Mouse (Mus musculus) hindbrain, embryonic 13.5 days (tissue): ENCODE measurements around the gene Acss2. TPM values are rescaled to one million over a fixed set of nuclear protein-coding genes. Genes with fewer than 3 reads are reported as not detected.
"Not testable (repeated sequence)": the region's sequence is repeated elsewhere in the genome, so short reads cannot be mapped to it uniquely, and the experiment has no call there.

ENCODE experiments used
- ATAC-seq: fragments of 200-750 bp; cut with Nextera tagmentation; 2 replicates; pipeline ENCODE4 v1.8.0; 2017; ENCODE audit warnings: moderate TSS enrichment; ENCODE audit not compliant: low FRiP score
- H3K27ac ChIP-seq: fragments of 300-500 bp; sonication (generic); 2 replicates; pipeline ENCODE4 v1.5.1; 2015; ENCODE audit warnings: inconsistent platforms, mild to moderate bottlenecking, moderate library complexity
- H3K27me3 ChIP-seq: fragments of 300-500 bp; sonication (generic); 2 replicates; pipeline ENCODE4 v1.6.1; 2015; ENCODE audit warnings: mild to moderate bottlenecking, inconsistent platforms
- H3K36me3 ChIP-seq: fragments of 300-500 bp; sonication (generic); 2 replicates; pipeline ENCODE4 v1.6.1; 2015; ENCODE audit warnings: mild to moderate bottlenecking, inconsistent platforms
- H3K4me1 ChIP-seq: fragments of 300-500 bp; sonication (generic); replicated peaks from 2 replicates; pipeline ENCODE4 v1.6.1; 2015; ENCODE audit warnings: inconsistent platforms
- H3K4me2 ChIP-seq: fragments of 300-500 bp; sonication (generic); 2 replicates; pipeline ENCODE4 v1.6.1; 2015; ENCODE audit warnings: inconsistent platforms, mild to moderate bottlenecking, moderate library complexity
- H3K4me3 ChIP-seq: fragments of 300-500 bp; sonication (generic); 2 replicates; pipeline ENCODE4 v1.5.1; 2015; ENCODE audit warnings: mild to moderate bottlenecking, inconsistent platforms
- H3K9ac ChIP-seq: fragments of 300-500 bp; sonication (generic); 2 replicates; pipeline ENCODE4 v1.6.1; 2015; ENCODE audit warnings: mild to moderate bottlenecking, inconsistent platforms
- H3K9me3 ChIP-seq: fragments of 300-500 bp; sonication (generic); 2 replicates; pipeline ENCODE4 v1.6.1; 2016; ENCODE audit warnings: inconsistent platforms
- WGBS: fragments of 180-500 bp; shearing (Covaris S2); methylation state at CpG from one replicate; pipeline ENCODE4 v1.1.7; 2015; 5-methylcytosine and 5-hydroxymethylcytosine counted together
- polyA plus RNA-seq: library from polyadenylated mRNA; unstranded; fragments of >200 nt; fragmentation: Nextera tagmentation; extraction: Ambion mirVana; gene quantifications from 2 replicates; pipeline ENCODE4 v1.2.1, GENCODE M21; 2015

Acss2 gene
- polyA plus RNA-seq, 1 experiment from 2014 or later = 29.0 TPM

GRCm38 (mm10) chr2:155513543-155513942 is 4.2 kb upstream of the Acss2 start:
- WGBS = 64% methylated on average over 5 of the region's 5 CpGs
- H3K4me1 ChIP-seq = peaks cover 30% of the 10 kb centered on the region
- no peaks in the 10 kb centered on the region for H3K9me3 ChIP-seq
- H3K27me3 ChIP-seq = no peaks in the 10 kb centered on the region
- peak overlapping the region; percentile 72 for H3K4me3 ChIP-seq
- H3K4me2 ChIP-seq = peak overlapping the region; percentile 84
- peak overlapping the region; percentile 84 for H3K27ac ChIP-seq
- no peak for ATAC-seq
- H3K36me3 ChIP-seq = peaks cover 10% of the 10 kb centered on the region
- H3K9ac ChIP-seq = peak overlapping the region; percentile 96

GRCm38 (mm10) chr2:155514666-155515065 is 3.1 kb upstream of the Acss2 start:
- no peaks in the 10 kb centered on the region for H3K9me3 ChIP-seq
- WGBS = under 1% methylated on average over 22 of the region's 23 CpGs
- peaks cover 9% of the 10 kb centered on the region for H3K36me3 ChIP-seq
- peaks cover 35% of the 10 kb centered on the region for H3K4me1 ChIP-seq
- ATAC-seq = peak; percentile 26
- peak overlapping the region; percentile 84 for H3K27ac ChIP-seq
- H3K9ac ChIP-seq = peak overlapping the region; percentile 96
- no peaks in the 10 kb centered on the region for H3K27me3 ChIP-seq
- H3K4me3 ChIP-seq = peak overlapping the region; percentile 72
- H3K4me2 ChIP-seq = peak overlapping the region; percentile 84

GRCm38 (mm10) chr2:155515941-155516340 is 1.8 kb upstream of the Acss2 start:
- Histone ChIP-seq H3K4me1 (peaks cover 35% of the 10 kb centered on the region), H3K4me3 (no peak overlapping the region), H3K9ac (no peak overlapping the region), H3K9me3 (no peaks in the 10 kb centered on the region), H3K27ac (no peak overlapping the region), H3K36me3 (peaks cover 5% of the 10 kb centered on the region; the same call in 1 of the 2 replicates), H3K4me2 (no peak overlapping the region), H3K27me3 (no peaks in the 10 kb centered on the region)
- ATAC-seq = no peak
- WGBS = 16% methylated on average over 1 of the region's 1 CpGs

GRCm38 (mm10) chr2:155518531-155519270 is 953 bp downstream of the Acss2 start:
- 24% methylated on average over 18 of the region's 18 CpGs for WGBS
- no peak for ATAC-seq
- H3K4me3 ChIP-seq = peak overlapping the region; percentile 66

GRCm38 (mm10) chr2:155523706-155524105 is 6.0 kb downstream of the Acss2 start:
- Histone ChIP-seq H3K9me3 (no peaks in the 10 kb centered on the region), H3K36me3 (0 out of 2 replicates have a peak, but pooled peaks cover 5% of the 10 kb centered on the region), H3K4me2 (no peak overlapping the region), H3K27me3 (no peaks in the 10 kb centered on the region), H3K9ac (no peak overlapping the region), H3K27ac (no peak overlapping the region), H3K4me3 (no peak overlapping the region), H3K4me1 (peaks cover 3% of the 10 kb centered on the region; the same call in 1 of the 2 replicates)
- WGBS = 68% methylated on average over 5 of the region's 5 CpGs
- no peak for ATAC-seq

More at GRCm38 (mm10) chr2:155518531-155519270, 953 bp downstream of the Acss2 start:
- Histone ChIP-seq H3K4me2 (peak overlapping the region; percentile 76), H3K27me3 (no peaks in the 10 kb centered on the region), H3K4me1 (peaks cover 20% of the 10 kb centered on the region), H3K36me3 (0 out of 2 replicates have a peak, but pooled peaks cover 1% of the 10 kb centered on the region), H3K9ac (peak overlapping the region; percentile 75), H3K27ac (peak overlapping the region; percentile 85), H3K9me3 (no peaks in the 10 kb centered on the region)

GRCm38 (mm10) chr2:155524378-155524777 is 6.6 kb downstream of the Acss2 start:
- no peaks in the 10 kb centered on the region for H3K9me3 ChIP-seq
- no peak overlapping the region for H3K27ac ChIP-seq
- 77% methylated on average over 1 of the region's 1 CpGs for WGBS
- ATAC-seq = no peak
- no peak overlapping the region for H3K4me2 ChIP-seq
- H3K4me3 ChIP-seq = no peak overlapping the region
- no peak overlapping the region for H3K9ac ChIP-seq
- no peaks in the 10 kb centered on the region for H3K4me1 ChIP-seq
- 0 out of 2 replicates have a peak, but pooled peaks cover 5% of the 10 kb centered on the region for H3K36me3 ChIP-seq
- no peaks in the 10 kb centered on the region for H3K27me3 ChIP-seq

- Histone ChIP-seq H3K4me2 (no peak overlapping the region), H3K4me3 (no peak overlapping the region), H3K36me3 (0 out of 2 replicates have a peak, but pooled peaks cover 5% of the 10 kb centered on the region), H3K27me3 (no peaks in the 10 kb centered on the region), H3K4me1 (no peaks in the 10 kb centered on the region), H3K9ac (no peak overlapping the region), H3K9me3 (no peaks in the 10 kb centered on the region), H3K27ac (no peak overlapping the region)
- 82% methylated on average over 5 of the region's 5 CpGs for WGBS
- no peak for ATAC-seq
Observed at GRCm38 (mm10) chr2:155527367-155527766, 9.6 kb downstream of the Acss2 start.

GRCm38 (mm10) chr2:155536292-155536691 is 18.5 kb downstream of the Acss2 start:
- no peaks in the 10 kb centered on the region for H3K36me3 ChIP-seq
- ATAC-seq = no peak
- H3K4me2 ChIP-seq = no peak overlapping the region
- no peaks in the 10 kb centered on the region for H3K4me1 ChIP-seq
- no peak overlapping the region for H3K27ac ChIP-seq
- no peaks in the 10 kb centered on the region for H3K9me3 ChIP-seq
- no peaks in the 10 kb centered on the region for H3K27me3 ChIP-seq
- no peak overlapping the region for H3K4me3 ChIP-seq
- no peak overlapping the region for H3K9ac ChIP-seq

GRCm38 (mm10) chr2:155537761-155538462 is 20.2 kb downstream of the Acss2 start:
- Histone ChIP-seq H3K9me3 (no peaks in the 10 kb centered on the region), H3K4me1 (no peaks in the 10 kb centered on the region), H3K4me3 (no peak overlapping the region), H3K27ac (no peak overlapping the region), H3K4me2 (no peak overlapping the region), H3K36me3 (no peaks in the 10 kb centered on the region), H3K27me3 (no peaks in the 10 kb centered on the region), H3K9ac (no peak overlapping the region)
- ATAC-seq = no peak
- WGBS = 83% methylated on average over 5 of the region's 5 CpGs

GRCm38 (mm10) chr2:155538463-155539057 is 20.8 kb downstream of the Acss2 start:
- not testable (repeated sequence) for H3K36me3 ChIP-seq, H3K9me3 ChIP-seq, ATAC-seq, H3K9ac ChIP-seq, H3K4me1 ChIP-seq, H3K27ac ChIP-seq, H3K4me2 ChIP-seq, H3K4me3 ChIP-seq, H3K27me3 ChIP-seq
- WGBS = 89% methylated on average over 19 of the region's 19 CpGs

GRCm38 (mm10) chr2:155539696-155540095 is 21.9 kb downstream of the Acss2 start:
- H3K27ac ChIP-seq = no peak overlapping the region
- H3K36me3 ChIP-seq = no peaks in the 10 kb centered on the region
- no peak overlapping the region for H3K4me3 ChIP-seq
- no peaks in the 10 kb centered on the region for H3K9me3 ChIP-seq
- no peak overlapping the region for H3K9ac ChIP-seq
- no peaks in the 10 kb centered on the region for H3K27me3 ChIP-seq
- H3K4me2 ChIP-seq = no peak overlapping the region
- ATAC-seq = no peak
- no peaks in the 10 kb centered on the region for H3K4me1 ChIP-seq

- WGBS = 75% methylated on average over 6 of the region's 6 CpGs
- H3K9ac ChIP-seq = no peak overlapping the region
- H3K27me3 ChIP-seq = no peaks in the 10 kb centered on the region
- H3K4me2 ChIP-seq = no peak overlapping the region
- H3K36me3 ChIP-seq = no peaks in the 10 kb centered on the region
- ATAC-seq = no peak
- no peaks in the 10 kb centered on the region for H3K9me3 ChIP-seq
- no peak overlapping the region for H3K27ac ChIP-seq
- no peaks in the 10 kb centered on the region for H3K4me1 ChIP-seq
- no peak overlapping the region for H3K4me3 ChIP-seq
Observed at GRCm38 (mm10) chr2:155540822-155541458, 23.2 kb downstream of the Acss2 start.
